Mouse (Mus musculus): Measurements from ENCODE around the gene Atp23. TPM values are rescaled to one million over a fixed set of nuclear protein-coding genes. Genes with fewer than 3 reads are reported as not detected.

Gene Atp23
- polyA plus RNA-seq, 1 experiment from 2014 or later = 19.3 TPM

DNA sequence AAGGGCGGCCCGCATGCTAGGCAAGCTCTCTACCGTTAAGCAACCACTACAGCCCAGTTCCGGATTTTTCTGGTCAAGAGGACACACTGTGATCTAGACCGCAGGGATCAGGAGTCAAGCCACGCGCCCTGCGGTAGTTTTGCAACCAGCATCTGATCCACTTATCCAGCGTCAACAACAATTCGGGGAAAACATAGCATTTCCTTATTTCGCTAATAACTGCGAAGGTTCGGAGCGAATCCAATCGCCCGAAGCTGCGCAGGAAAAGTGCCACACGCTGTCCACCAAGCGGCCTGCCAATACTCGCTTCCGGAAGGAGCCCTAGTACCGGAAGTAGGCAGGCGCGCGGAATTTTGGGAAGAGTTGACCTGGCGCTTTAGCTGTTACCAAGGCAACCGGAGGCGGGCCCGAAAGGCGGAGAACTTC lies 4.5 kb upstream of the Atp23 start:
- Histone ChIP-seq H3K4me1 (ENCODE audit: control insufficient read depth, insufficient read depth, low read length) (no peaks in the 10 kb centered on the region), H3K36me3 (replicated peaks; ENCODE audit: control insufficient read depth, insufficient read depth, low read depth, low read length) (no peaks in the 10 kb centered on the region), H3K4me2 (ENCODE audit: low read depth, low read length) (peak overlapping the region; percentile 67), H3K4me3 (ENCODE audit: low read depth, low read length) (peak overlapping the region; percentile 40), H3K27me3 (ENCODE audit: control insufficient read depth, insufficient read depth, low read length) (no peaks in the 10 kb centered on the region), H3K27ac (replicated peaks; ENCODE audit: low read depth, low read length) (0 out of 2 replicates have a peak overlapping the region, but pooled peaks have one; percentile 43), H3K9me3 (replicated peaks; ENCODE audit: control insufficient read depth, low read length) (no peaks in the 10 kb centered on the region), H3K9ac (replicated peaks; ENCODE audit: low read length) (peak overlapping the region; percentile 70)
- WGBS = 2% methylated on average over 30 of the region's 30 CpGs
- DNase-seq (ENCODE audit: low spot score) = peak; percentile 97
- ATAC-seq (replicated peaks; ENCODE audit: insufficient number of reproducible peaks, low FRiP score, low TSS enrichment, low read depth) = peak; percentile 71

- H3K36me3 ChIP-seq (replicated peaks; ENCODE audit: control insufficient read depth, insufficient read depth, low read depth, low read length) = no peaks in the 10 kb centered on the region
- H3K9me3 ChIP-seq (replicated peaks; ENCODE audit: control insufficient read depth, low read length) = no peaks in the 10 kb centered on the region
- ATAC-seq (replicated peaks; ENCODE audit: insufficient number of reproducible peaks, low FRiP score, low TSS enrichment, low read depth) (no peak), DNase-seq (ENCODE audit: low spot score) (no peak)
- H3K9ac ChIP-seq (replicated peaks; ENCODE audit: low read length) = no peak overlapping the region; the same call in 1 of the 2 replicates
- no peak overlapping the region for H3K27ac ChIP-seq (replicated peaks; ENCODE audit: low read depth, low read length)
- H3K4me3 ChIP-seq (ENCODE audit: low read depth, low read length) = no peak overlapping the region
- H3K27me3 ChIP-seq (ENCODE audit: control insufficient read depth, insufficient read depth, low read length) = no peaks in the 10 kb centered on the region
- 67% methylated on average over 8 of the region's 8 CpGs for WGBS
- H3K4me2 ChIP-seq (ENCODE audit: low read depth, low read length) = peak overlapping the region; percentile 67
- no peaks in the 10 kb centered on the region for H3K4me1 ChIP-seq (ENCODE audit: control insufficient read depth, insufficient read depth, low read length)
Measured at GRCm38 (mm10) chr10:126905086-126905485, 3.9 kb upstream of the Atp23 start.

DNA sequence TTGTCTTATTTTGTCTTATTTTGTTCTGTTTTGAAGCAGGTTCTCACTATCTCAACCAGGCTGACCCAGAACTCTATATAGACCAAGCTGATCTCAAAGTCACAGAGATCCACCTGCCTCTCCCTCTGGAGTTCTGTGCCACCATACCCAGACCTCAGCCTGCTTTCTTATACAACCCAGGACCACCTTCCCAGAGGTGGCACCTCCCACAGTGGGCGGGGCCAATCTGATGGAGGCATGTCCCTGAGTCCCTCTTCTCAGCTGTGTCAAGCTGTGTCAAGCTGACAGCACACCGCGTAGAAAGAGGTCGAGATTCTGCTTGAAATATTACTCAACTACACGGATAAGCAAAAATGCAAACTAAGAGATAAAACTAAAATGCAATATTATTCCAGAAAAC lies 3.1 kb upstream of the Atp23 start:
- Histone ChIP-seq H3K4me1 (ENCODE audit: control insufficient read depth, insufficient read depth, low read length) (no peaks in the 10 kb centered on the region), H3K9ac (replicated peaks; ENCODE audit: low read length) (no peak overlapping the region), H3K36me3 (replicated peaks; ENCODE audit: control insufficient read depth, insufficient read depth, low read depth, low read length) (no peaks in the 10 kb centered on the region), H3K4me2 (ENCODE audit: low read depth, low read length) (no peak overlapping the region), H3K9me3 (replicated peaks; ENCODE audit: control insufficient read depth, low read length) (no peaks in the 10 kb centered on the region), H3K27me3 (ENCODE audit: control insufficient read depth, insufficient read depth, low read length) (no peaks in the 10 kb centered on the region), H3K27ac (replicated peaks; ENCODE audit: low read depth, low read length) (no peak overlapping the region), H3K4me3 (ENCODE audit: low read depth, low read length) (no peak overlapping the region)
- 35% methylated on average over 5 of the region's 5 CpGs for WGBS
- DNase-seq (ENCODE audit: low spot score) (no peak), ATAC-seq (replicated peaks; ENCODE audit: insufficient number of reproducible peaks, low FRiP score, low TSS enrichment, low read depth) (no peak)

DNA sequence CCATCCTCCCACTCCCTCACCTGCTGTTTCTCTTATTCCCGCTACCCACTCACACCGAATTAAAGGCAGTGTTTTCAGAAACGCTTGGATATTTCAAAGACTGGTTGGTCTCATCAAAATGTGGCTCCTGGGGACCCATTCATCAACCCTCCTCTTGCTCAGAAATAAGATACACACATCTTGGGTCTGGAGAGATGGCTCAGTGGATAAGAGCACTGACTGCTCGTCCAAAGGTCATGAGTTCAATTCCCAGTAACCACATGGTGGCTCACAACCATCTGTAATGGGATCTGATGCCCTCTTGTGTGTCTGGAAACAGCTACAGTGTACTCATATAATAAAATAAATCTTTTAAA lies 311 bp upstream of the Atp23 start:
- ATAC-seq (replicated peaks; ENCODE audit: insufficient number of reproducible peaks, low FRiP score, low TSS enrichment, low read depth) = peak; percentile 10; the same call in 1 of the 2 replicates

DNA sequence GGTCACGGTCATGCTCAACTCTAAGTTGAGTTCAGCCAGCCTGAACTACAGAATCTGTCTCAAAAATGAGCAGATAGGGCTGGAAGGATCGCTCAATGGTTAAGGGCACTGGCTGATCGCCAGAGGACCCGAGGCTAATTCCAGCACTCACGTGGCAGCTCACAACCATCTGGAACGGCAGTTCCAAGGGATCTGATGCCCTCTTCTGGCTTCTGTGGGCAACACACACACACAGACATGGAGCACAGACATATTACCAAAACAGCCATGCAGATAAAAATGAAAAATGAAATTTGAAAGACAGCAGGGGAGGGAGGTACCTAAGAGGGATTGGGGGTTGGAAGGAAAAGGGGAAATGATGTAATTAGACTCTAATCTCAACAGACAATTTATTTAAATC lies 5.3 kb downstream of the Atp23 start:
- no peaks in the 10 kb centered on the region for H3K4me1 ChIP-seq (ENCODE audit: control insufficient read depth, insufficient read depth, low read length)
- no peak overlapping the region for H3K9ac ChIP-seq (replicated peaks; ENCODE audit: low read length)
- 58% methylated on average over 6 of the region's 6 CpGs for WGBS
- DNase-seq (ENCODE audit: low spot score) (no peak), ATAC-seq (replicated peaks; ENCODE audit: insufficient number of reproducible peaks, low FRiP score, low TSS enrichment, low read depth) (no peak)
- H3K4me3 ChIP-seq (ENCODE audit: low read depth, low read length) = no peak overlapping the region
- no peak overlapping the region for H3K4me2 ChIP-seq (ENCODE audit: low read depth, low read length)
- no peaks in the 10 kb centered on the region; the same call in none of the 2 replicates for H3K36me3 ChIP-seq (replicated peaks; ENCODE audit: control insufficient read depth, insufficient read depth, low read depth, low read length)
- H3K27me3 ChIP-seq (ENCODE audit: control insufficient read depth, insufficient read depth, low read length) = no peaks in the 10 kb centered on the region
- no peak overlapping the region for H3K27ac ChIP-seq (replicated peaks; ENCODE audit: low read depth, low read length)
- no peaks in the 10 kb centered on the region for H3K9me3 ChIP-seq (replicated peaks; ENCODE audit: control insufficient read depth, low read length)

More for the DNA sequence above, 311 bp upstream of the Atp23 start:
- no peaks in the 10 kb centered on the region for H3K4me1 ChIP-seq (ENCODE audit: control insufficient read depth, insufficient read depth, low read length)
- no peak for DNase-seq (ENCODE audit: low spot score)
- no peak overlapping the region for H3K9ac ChIP-seq (replicated peaks; ENCODE audit: low read length)
- H3K9me3 ChIP-seq (replicated peaks; ENCODE audit: control insufficient read depth, low read length) = no peaks in the 10 kb centered on the region
- 2% methylated on average over 4 of the region's 4 CpGs for WGBS
- no peaks in the 10 kb centered on the region for H3K27me3 ChIP-seq (ENCODE audit: control insufficient read depth, insufficient read depth, low read length)
- peak overlapping the region; percentile 96 for H3K4me2 ChIP-seq (ENCODE audit: low read depth, low read length)
- no peaks in the 10 kb centered on the region for H3K36me3 ChIP-seq (replicated peaks; ENCODE audit: control insufficient read depth, insufficient read depth, low read depth, low read length)
- H3K27ac ChIP-seq (replicated peaks; ENCODE audit: low read depth, low read length) = no peak overlapping the region
- H3K4me3 ChIP-seq (ENCODE audit: low read depth, low read length) = peak overlapping the region; percentile 75; the same call in 1 of the 2 replicates

- WGBS = 94% methylated on average over 15 of the region's 15 CpGs
- Histone ChIP-seq H3K4me1 (ENCODE audit: control insufficient read depth, insufficient read depth, low read length) (no peaks in the 10 kb centered on the region), H3K36me3 (replicated peaks; ENCODE audit: control insufficient read depth, insufficient read depth, low read depth, low read length) (peaks cover 4% of the 10 kb centered on the region), H3K27ac (replicated peaks; ENCODE audit: low read depth, low read length) (no peak overlapping the region), H3K4me3 (ENCODE audit: low read depth, low read length) (no peak overlapping the region), H3K4me2 (ENCODE audit: low read depth, low read length) (no peak overlapping the region), H3K27me3 (ENCODE audit: control insufficient read depth, insufficient read depth, low read length) (no peaks in the 10 kb centered on the region), H3K9ac (replicated peaks; ENCODE audit: low read length) (no peak overlapping the region), H3K9me3 (replicated peaks; ENCODE audit: control insufficient read depth, low read length) (no peaks in the 10 kb centered on the region)
- no peak for ATAC-seq (replicated peaks; ENCODE audit: insufficient number of reproducible peaks, low FRiP score, low TSS enrichment, low read depth)
- no peak for DNase-seq (ENCODE audit: low spot score)
Measured at GRCm38 (mm10) chr10:126894061-126894460, 7.1 kb downstream of the Atp23 start.

- no peak for ATAC-seq (replicated peaks; ENCODE audit: insufficient number of reproducible peaks, low FRiP score, low TSS enrichment, low read depth)
- WGBS = 95% methylated on average over 7 of the region's 7 CpGs
- DNase-seq (ENCODE audit: low spot score) = no peak
Measured at GRCm38 (mm10) chr10:126893145-126893544, 8.0 kb downstream of the Atp23 start.

GRCm38 (mm10) chr10:126873755-126874154 lies 27.4 kb downstream of the Atp23 start:
- Histone ChIP-seq H3K27ac (replicated peaks; ENCODE audit: low read depth, low read length) (no peak overlapping the region), H3K4me3 (ENCODE audit: low read depth, low read length) (no peak overlapping the region), H3K9ac (replicated peaks; ENCODE audit: low read length) (no peak overlapping the region), H3K4me1 (ENCODE audit: control insufficient read depth, insufficient read depth, low read length) (no peaks in the 10 kb centered on the region), H3K36me3 (replicated peaks; ENCODE audit: control insufficient read depth, insufficient read depth, low read depth, low read length) (no peaks in the 10 kb centered on the region), H3K9me3 (replicated peaks; ENCODE audit: control insufficient read depth, low read length) (no peaks in the 10 kb centered on the region), H3K4me2 (ENCODE audit: low read depth, low read length) (no peak overlapping the region), H3K27me3 (ENCODE audit: control insufficient read depth, insufficient read depth, low read length) (no peaks in the 10 kb centered on the region)
- no peak for DNase-seq (ENCODE audit: low spot score)
- no peak for ATAC-seq (replicated peaks; ENCODE audit: insufficient number of reproducible peaks, low FRiP score, low TSS enrichment, low read depth)
- 88% methylated on average over 3 of the region's 3 CpGs for WGBS

More at GRCm38 (mm10) chr10:126893145-126893544, 8.0 kb downstream of the Atp23 start:
- no peak overlapping the region for H3K4me2 ChIP-seq (ENCODE audit: low read depth, low read length)
- H3K4me1 ChIP-seq (ENCODE audit: control insufficient read depth, insufficient read depth, low read length) = no peaks in the 10 kb centered on the region
- H3K36me3 ChIP-seq (replicated peaks; ENCODE audit: control insufficient read depth, insufficient read depth, low read depth, low read length) = peaks cover 6% of the 10 kb centered on the region
- H3K4me3 ChIP-seq (ENCODE audit: low read depth, low read length) = no peak overlapping the region
- H3K9ac ChIP-seq (replicated peaks; ENCODE audit: low read length) = no peak overlapping the region
- H3K27me3 ChIP-seq (ENCODE audit: control insufficient read depth, insufficient read depth, low read length) = no peaks in the 10 kb centered on the region
- no peaks in the 10 kb centered on the region for H3K9me3 ChIP-seq (replicated peaks; ENCODE audit: control insufficient read depth, low read length)
- no peak overlapping the region for H3K27ac ChIP-seq (replicated peaks; ENCODE audit: low read depth, low read length)

Data from embryonic facial prominence, embryonic 11.5 days (tissue).